Mouse (Mus musculus) erythroblast, embryonic 14.5 days (primary cell): ENCODE measurements around the gene Smap2.

Experiments used
- GATA1 ChIP-seq: IDR thresholded peaks from 2 replicates; pipeline ENCODE4 v1.6.1; 2012; ENCODE audit warnings: low read length, inconsistent platforms, mixed read lengths
- TAL1 ChIP-seq: IDR thresholded peaks from 3 replicates; pipeline ENCODE4 v1.6.1; 2012; ENCODE audit warnings: low read length, inconsistent platforms, mixed read lengths

DNA sequence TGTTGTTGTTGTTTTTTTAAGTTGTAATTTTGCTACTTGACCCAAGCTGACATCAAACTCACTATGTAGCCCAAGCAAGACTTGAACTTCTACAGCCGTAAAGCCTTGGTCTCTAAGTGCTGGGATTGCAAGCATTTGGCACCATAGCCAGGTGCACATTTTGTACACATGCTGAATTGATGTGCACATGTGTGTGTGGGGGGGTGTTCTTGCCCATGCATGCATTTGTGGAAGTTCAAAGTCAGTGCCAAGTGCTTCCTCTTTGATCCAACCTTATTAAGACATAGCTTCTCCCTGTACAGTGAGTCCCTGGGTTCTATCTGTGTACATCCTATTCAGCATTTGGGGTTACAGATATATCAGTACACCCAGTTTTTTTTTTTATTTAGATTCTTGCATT lies 61.5 kb downstream of the Smap2 start:
- TF ChIP-seq GATA1 (no peak), TAL1 (no peak)
